Mouse (Mus musculus): Measurements from ENCODE around the gene Vwce. TPM values are rescaled to one million over a fixed set of nuclear protein-coding genes. Genes with fewer than 3 reads are reported as not detected.

Vwce gene
- polyA plus RNA-seq, 1 experiment from 2014 or later: 1.5 TPM

- ATAC-seq (ENCODE audit: low read depth): peak; percentile 16; the same call in 1 of the 2 replicates
- peak overlapping the region; percentile 91 for H3K27ac ChIP-seq (replicated peaks; ENCODE audit: low read depth, low read length)
- 6% methylated on average over 6 of the region's 6 CpGs for WGBS
Measured at GRCm38 (mm10) chr19:10602247-10602769, 31.7 kb upstream of the Vwce start.

GRCm38 (mm10) chr19:10602787-10603186 lies 31.2 kb upstream of the Vwce start:
- 2% methylated on average over 9 of the region's 9 CpGs for WGBS
- H3K4me2 ChIP-seq (ENCODE audit: low read depth, low read length): peak overlapping the region; percentile 56
- H3K4me1 ChIP-seq (ENCODE audit: control insufficient read depth, insufficient read depth, low read length): peaks cover 14% of the 10 kb centered on the region
- ATAC-seq (ENCODE audit: low read depth) (peak; percentile 74), DNase-seq (ENCODE audit: low spot score) (peak; percentile 96)
- H3K9me3 ChIP-seq (ENCODE audit: control insufficient read depth, low read length): no peaks in the 10 kb centered on the region
- H3K9ac ChIP-seq (ENCODE audit: low read depth, low read length): peak overlapping the region; percentile 61
- peak overlapping the region; percentile 32 for H3K4me3 ChIP-seq (ENCODE audit: low read depth, low read length)
- H3K27ac ChIP-seq (replicated peaks; ENCODE audit: low read depth, low read length): peak overlapping the region; percentile 91
- H3K27me3 ChIP-seq (replicated peaks; ENCODE audit: control insufficient read depth, insufficient read depth, low read length): no peaks in the 10 kb centered on the region
- peaks cover 28% of the 10 kb centered on the region for H3K36me3 ChIP-seq (ENCODE audit: control insufficient read depth, insufficient read depth, low read length)

More at GRCm38 (mm10) chr19:10602247-10602769, 31.7 kb upstream of the Vwce start:
- peaks cover 14% of the 10 kb centered on the region for H3K4me1 ChIP-seq (ENCODE audit: control insufficient read depth, insufficient read depth, low read length)
- no peaks in the 10 kb centered on the region for H3K27me3 ChIP-seq (replicated peaks; ENCODE audit: control insufficient read depth, insufficient read depth, low read length)
- H3K36me3 ChIP-seq (ENCODE audit: control insufficient read depth, insufficient read depth, low read length): peaks cover 24% of the 10 kb centered on the region; the same call in 1 of the 2 replicates
- H3K4me2 ChIP-seq (ENCODE audit: low read depth, low read length): peak overlapping the region; percentile 56
- no peaks in the 10 kb centered on the region for H3K9me3 ChIP-seq (ENCODE audit: control insufficient read depth, low read length)
- H3K4me3 ChIP-seq (ENCODE audit: low read depth, low read length): peak overlapping the region; percentile 32
- H3K9ac ChIP-seq (ENCODE audit: low read depth, low read length): peak overlapping the region; percentile 61
- DNase-seq (ENCODE audit: low spot score): no peak

GRCm38 (mm10) chr19:10603660-10604523 lies 30.1 kb upstream of the Vwce start:
- DNase-seq (ENCODE audit: low spot score) (no peak), ATAC-seq (ENCODE audit: low read depth) (no peak)
- H3K4me1 ChIP-seq (ENCODE audit: control insufficient read depth, insufficient read depth, low read length): peaks cover 14% of the 10 kb centered on the region
- H3K9ac ChIP-seq (ENCODE audit: low read depth, low read length): no peak overlapping the region; the same call in 1 of the 2 replicates
- H3K36me3 ChIP-seq (ENCODE audit: control insufficient read depth, insufficient read depth, low read length): peaks cover 30% of the 10 kb centered on the region
- WGBS: 80% methylated on average over 17 of the region's 18 CpGs
- no peak overlapping the region for H3K4me3 ChIP-seq (ENCODE audit: low read depth, low read length)
- H3K9me3 ChIP-seq (ENCODE audit: control insufficient read depth, low read length): no peaks in the 10 kb centered on the region
- H3K27ac ChIP-seq (replicated peaks; ENCODE audit: low read depth, low read length): no peak overlapping the region
- no peaks in the 10 kb centered on the region for H3K27me3 ChIP-seq (replicated peaks; ENCODE audit: control insufficient read depth, insufficient read depth, low read length)
- no peak overlapping the region for H3K4me2 ChIP-seq (ENCODE audit: low read depth, low read length)

- 38% methylated on average over 3 of the region's 3 CpGs for WGBS
- ATAC-seq (ENCODE audit: low read depth): no peak
Measured at GRCm38 (mm10) chr19:10604534-10604933, 29.5 kb upstream of the Vwce start.

GRCm38 (mm10) chr19:10605293-10605900 lies 28.6 kb upstream of the Vwce start, which contains the start of the genes Ddb1 and Tkfc:
Gene Ddb1, plus strand, starts transcription at chr19:10605327.
Gene Tkfc, minus strand, starts transcription at chr19:10605654.
- WGBS: 0% methylated on average over 26 of the region's 49 CpGs
- Histone ChIP-seq H3K27me3 (replicated peaks; ENCODE audit: control insufficient read depth, insufficient read depth, low read length) (no peaks in the 10 kb centered on the region), H3K4me1 (ENCODE audit: control insufficient read depth, insufficient read depth, low read length) (peaks cover 14% of the 10 kb centered on the region), H3K4me2 (ENCODE audit: low read depth, low read length) (peak within 1 kb of the TSS; percentile 67), H3K9me3 (ENCODE audit: control insufficient read depth, low read length) (no peaks in the 10 kb centered on the region), H3K9ac (ENCODE audit: low read depth, low read length) (peak within 1 kb of the TSS; percentile 96), H3K27ac (replicated peaks; ENCODE audit: low read depth, low read length) (peak within 1 kb of the TSS; percentile 93), H3K36me3 (ENCODE audit: control insufficient read depth, insufficient read depth, low read length) (peaks cover 31% of the 10 kb centered on the region), H3K4me3 (ENCODE audit: low read depth, low read length) (peak within 1 kb of the TSS; percentile 88)
- peak; percentile 99 for DNase-seq (ENCODE audit: low spot score)
- peak; percentile 96 for ATAC-seq (ENCODE audit: low read depth)

More at GRCm38 (mm10) chr19:10604534-10604933, 29.5 kb upstream of the Vwce start:
- Histone ChIP-seq H3K4me1 (ENCODE audit: control insufficient read depth, insufficient read depth, low read length) (peaks cover 14% of the 10 kb centered on the region), H3K9me3 (ENCODE audit: control insufficient read depth, low read length) (no peaks in the 10 kb centered on the region), H3K4me3 (ENCODE audit: low read depth, low read length) (peak overlapping the region; percentile 88), H3K36me3 (ENCODE audit: control insufficient read depth, insufficient read depth, low read length) (peaks cover 32% of the 10 kb centered on the region), H3K9ac (ENCODE audit: low read depth, low read length) (peak overlapping the region; percentile 96), H3K27ac (replicated peaks; ENCODE audit: low read depth, low read length) (peak overlapping the region; percentile 90), H3K27me3 (replicated peaks; ENCODE audit: control insufficient read depth, insufficient read depth, low read length) (no peaks in the 10 kb centered on the region), H3K4me2 (ENCODE audit: low read depth, low read length) (peak overlapping the region; percentile 67)
- DNase-seq (ENCODE audit: low spot score): no peak

GRCm38 (mm10) chr19:10605901-10606622 lies 28.0 kb upstream of the Vwce start:
- no peak; the same call in 1 of the 2 replicates for ATAC-seq (ENCODE audit: low read depth)
- Histone ChIP-seq H3K4me3 (ENCODE audit: low read depth, low read length) (peak overlapping the region; percentile 88), H3K4me1 (ENCODE audit: control insufficient read depth, insufficient read depth, low read length) (peaks cover 14% of the 10 kb centered on the region), H3K4me2 (ENCODE audit: low read depth, low read length) (peak overlapping the region; percentile 60), H3K27ac (replicated peaks; ENCODE audit: low read depth, low read length) (peak overlapping the region; percentile 93), H3K9ac (ENCODE audit: low read depth, low read length) (peak overlapping the region; percentile 96), H3K9me3 (ENCODE audit: control insufficient read depth, low read length) (no peaks in the 10 kb centered on the region), H3K27me3 (replicated peaks; ENCODE audit: control insufficient read depth, insufficient read depth, low read length) (no peaks in the 10 kb centered on the region), H3K36me3 (ENCODE audit: control insufficient read depth, insufficient read depth, low read length) (peaks cover 37% of the 10 kb centered on the region)
- 5% methylated on average over 20 of the region's 20 CpGs for WGBS
- DNase-seq (ENCODE audit: low spot score): peak; percentile 46

GRCm38 (mm10) chr19:10608573-10609240 lies 25.3 kb upstream of the Vwce start:
- no peak overlapping the region for H3K9ac ChIP-seq (ENCODE audit: low read depth, low read length)
- no peak overlapping the region for H3K27ac ChIP-seq (replicated peaks; ENCODE audit: low read depth, low read length)
- no peak overlapping the region for H3K4me2 ChIP-seq (ENCODE audit: low read depth, low read length)
- WGBS: 79% methylated on average over 5 of the region's 5 CpGs
- no peak overlapping the region for H3K4me3 ChIP-seq (ENCODE audit: low read depth, low read length)
- H3K4me1 ChIP-seq (ENCODE audit: control insufficient read depth, insufficient read depth, low read length): peaks cover 10% of the 10 kb centered on the region
- H3K27me3 ChIP-seq (replicated peaks; ENCODE audit: control insufficient read depth, insufficient read depth, low read length): no peaks in the 10 kb centered on the region
- H3K9me3 ChIP-seq (ENCODE audit: control insufficient read depth, low read length): no peaks in the 10 kb centered on the region
- peak; percentile 63 for DNase-seq (ENCODE audit: low spot score)
- ATAC-seq (ENCODE audit: low read depth): no peak
- peaks cover 63% of the 10 kb centered on the region for H3K36me3 ChIP-seq (ENCODE audit: control insufficient read depth, insufficient read depth, low read length)
